16 mouse cellular contexts compared by ENCODE assay signal in genomic region chr11:115676738-115677137, GRCm38 (mm10).
"Had no signal": no experiment of that assay in that cellular context is flagged by ENCODE, and none has a peak within 500 bp of the region (broad histone marks: within the 10 kb centered on the region; RNA-seq: fewer than 3 reads in every experiment).

No protein-coding gene starts in this region.

- DNase-seq: kidney, adult 11 months; kidney, adult 9 months; kidney, postnatal 36 days; layer of hippocampus, adult 9-11 months; layer of hippocampus, postnatal 36 days; lung, embryonic 14.5 days; lung, postnatal 10 days; right cerebral cortex, postnatal 25 days; thymus, postnatal 36 days had no signal

- H3K27ac ChIP-seq: kidney, postnatal 0 days; limb, embryonic 15.5 days; liver, embryonic 14.5 days; midbrain, embryonic 12.5 days; neural tube, embryonic 15.5 days; stomach, postnatal 0 days had no signal

- H3K4me2 ChIP-seq: limb, embryonic 15.5 days; lung, embryonic 14.5 days; midbrain, embryonic 12.5 days; neural tube, embryonic 15.5 days had no signal

- H3K9ac ChIP-seq: limb, embryonic 15.5 days; liver, embryonic 14.5 days; lung, embryonic 14.5 days; midbrain, embryonic 12.5 days; neural tube, embryonic 15.5 days had no signal

- H3K27me3 ChIP-seq: limb, embryonic 15.5 days; midbrain, embryonic 12.5 days; neural tube, embryonic 15.5 days had no signal

- H3K4me3 ChIP-seq: limb, embryonic 15.5 days; midbrain, embryonic 12.5 days; myocyte; neural tube, embryonic 15.5 days had no signal

- H3K9me3 ChIP-seq: limb, embryonic 15.5 days; midbrain, embryonic 12.5 days; neural tube, embryonic 15.5 days had no signal
